Mouse (Mus musculus) intestine, embryonic 15.5 days (tissue): Measurements from ENCODE around the gene Stard13. TPM values are rescaled to one million over a fixed set of nuclear protein-coding genes. Genes with fewer than 3 reads are reported as not detected.

Experiments
- ATAC-seq: fragments of 200-750 bp; cut with Nextera tagmentation; 2 replicates; pipeline ENCODE4 v1.8.0; 2017; ENCODE audit warnings: moderate TSS enrichment, moderate library complexity
- H3K27ac ChIP-seq: fragments of 300-500 bp; sonication (generic); 2 replicates; pipeline ENCODE4 v1.5.1; 2015; ENCODE audit warnings: mild to moderate bottlenecking, inconsistent platforms
- H3K27me3 ChIP-seq: fragments of 300-500 bp; sonication (generic); replicated peaks from 2 replicates; pipeline ENCODE4 v1.6.1; 2015; ENCODE audit warnings: inconsistent platforms
- H3K36me3 ChIP-seq: fragments of 300-500 bp; sonication (generic); 2 replicates; pipeline ENCODE4 v1.6.1; 2015; ENCODE audit warnings: inconsistent platforms
- H3K4me1 ChIP-seq: fragments of 300-500 bp; sonication (generic); replicated peaks from 2 replicates; pipeline ENCODE4 v1.6.1; 2015; ENCODE audit warnings: inconsistent platforms
- H3K4me2 ChIP-seq: fragments of 300-500 bp; sonication (generic); replicated peaks from 2 replicates; pipeline ENCODE4 v1.6.1; 2015; ENCODE audit warnings: mild to moderate bottlenecking, inconsistent platforms
- H3K4me3 ChIP-seq: fragments of 300-500 bp; sonication (generic); replicated peaks from 2 replicates; pipeline ENCODE4 v1.5.1; 2015; ENCODE audit warnings: inconsistent platforms
- H3K9ac ChIP-seq: fragments of 300-500 bp; sonication (generic); 2 replicates; pipeline ENCODE4 v1.6.1; 2015; ENCODE audit warnings: inconsistent platforms
- H3K9me3 ChIP-seq: fragments of 300-500 bp; sonication (generic); 2 replicates; pipeline ENCODE4 v1.6.1; 2016; ENCODE audit warnings: inconsistent platforms
- WGBS: fragments of 180-500 bp; shearing (Covaris S2); methylation state at CpG from one replicate; pipeline ENCODE4 v1.1.7; 2015; 5-methylcytosine and 5-hydroxymethylcytosine counted together
- polyA plus RNA-seq: library from polyadenylated mRNA; unstranded; fragments of >200 nt; fragmentation: Nextera tagmentation; extraction: Ambion mirVana; gene quantifications from 2 replicates; pipeline ENCODE4 v1.2.1, GENCODE M21; 2015

Gene Stard13
- polyA plus RNA-seq, 1 experiment from 2014 or later = 12.6 TPM

DNA sequence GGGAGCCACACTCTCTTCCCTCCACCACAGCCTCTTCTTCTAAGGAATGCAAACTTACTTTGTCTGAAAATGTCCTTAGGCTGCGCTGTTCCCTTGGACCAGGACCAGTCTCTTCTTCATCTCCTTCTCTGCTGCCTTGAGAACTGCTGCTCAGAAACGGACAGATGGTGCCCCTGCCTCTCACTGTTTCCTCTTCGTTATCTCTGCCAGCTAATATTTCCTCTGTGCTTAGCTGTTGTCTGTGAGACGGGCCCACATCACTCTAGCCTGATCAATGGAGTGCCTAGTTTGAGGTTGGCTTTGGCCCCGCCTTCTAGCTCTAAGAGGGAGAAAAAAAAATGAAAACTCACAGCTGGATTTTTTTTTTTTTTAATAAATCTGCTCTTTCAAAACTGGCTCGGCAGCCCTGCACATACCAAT is 106.3 kb downstream of the Stard13 start:
- Histone ChIP-seq H3K9ac (peak overlapping the region; percentile 34; the same call in 1 of the 2 replicates), H3K27ac (peak overlapping the region; percentile 81), H3K4me2 (peak overlapping the region; percentile 51), H3K9me3 (no peaks in the 10 kb centered on the region), H3K4me3 (peak overlapping the region; percentile 33), H3K36me3 (no peaks in the 10 kb centered on the region), H3K27me3 (no peaks in the 10 kb centered on the region), H3K4me1 (0 out of 2 replicates have a peak, but pooled peaks cover 13% of the 10 kb centered on the region)
- 26% methylated on average over 6 of the region's 6 CpGs for WGBS
- peak; percentile 50 for ATAC-seq

DNA sequence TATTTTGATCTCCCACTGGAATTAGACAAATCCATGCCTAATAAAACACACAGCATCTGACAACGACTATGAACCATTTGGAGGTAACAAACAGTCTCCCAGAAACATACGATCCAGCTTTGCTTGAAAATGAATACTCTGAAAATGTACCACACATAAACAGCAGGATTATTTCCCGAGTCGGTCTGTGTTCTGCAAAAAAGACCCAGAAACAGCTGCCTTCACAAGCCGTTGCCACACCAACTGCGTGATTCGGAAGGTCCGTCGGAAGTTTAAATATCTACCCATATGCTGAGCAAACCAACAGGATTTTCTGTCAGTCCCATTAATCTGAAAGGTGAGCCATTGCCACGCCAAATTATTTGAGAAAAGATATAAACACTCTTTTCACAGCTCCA is 107.0 kb downstream of the Stard13 start:
- Histone ChIP-seq H3K9ac (no peak overlapping the region), H3K4me3 (peak overlapping the region; percentile 33), H3K27ac (peak overlapping the region; percentile 81), H3K36me3 (no peaks in the 10 kb centered on the region), H3K4me2 (peak overlapping the region; percentile 51), H3K9me3 (no peaks in the 10 kb centered on the region), H3K4me1 (0 out of 2 replicates have a peak, but pooled peaks cover 13% of the 10 kb centered on the region), H3K27me3 (no peaks in the 10 kb centered on the region)
- ATAC-seq = no peak
- 42% methylated on average over 10 of the region's 10 CpGs for WGBS

DNA sequence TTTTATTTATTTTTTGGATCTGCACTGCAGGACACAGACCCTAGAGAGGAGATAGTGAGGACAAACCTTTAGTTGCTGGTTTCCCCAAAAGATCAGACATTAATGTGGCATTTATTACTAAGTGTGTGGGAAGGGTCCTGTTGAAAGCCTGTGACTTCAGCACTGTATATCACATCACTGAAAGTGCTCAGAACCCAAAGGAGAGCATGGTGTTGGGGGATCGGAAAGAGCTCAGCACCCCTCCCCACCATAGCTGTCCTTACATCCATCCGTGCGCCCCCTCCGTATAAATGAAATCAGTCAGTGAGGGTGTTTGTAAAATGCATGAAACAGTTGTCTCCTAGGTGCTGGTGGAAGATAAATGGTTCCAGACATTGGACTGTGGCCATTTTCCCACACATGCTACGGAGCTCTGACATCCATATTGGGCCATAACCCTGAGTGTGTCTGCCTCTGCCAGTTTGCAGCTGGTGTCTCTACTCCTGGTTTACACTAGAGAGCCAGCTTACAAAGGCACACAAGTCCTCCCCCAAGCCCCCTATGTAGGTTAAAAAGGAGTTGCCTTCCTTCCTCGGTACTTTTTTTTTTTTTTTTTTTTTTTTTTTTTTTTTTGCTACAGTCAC is 107.5 kb downstream of the Stard13 start:
- Histone ChIP-seq H3K4me3 (peak overlapping the region; percentile 33), H3K9me3 (no peaks in the 10 kb centered on the region), H3K4me2 (peak overlapping the region; percentile 51), H3K9ac (no peak overlapping the region; the same call in 1 of the 2 replicates), H3K36me3 (no peaks in the 10 kb centered on the region), H3K27me3 (no peaks in the 10 kb centered on the region), H3K27ac (peak overlapping the region; percentile 81; the same call in 1 of the 2 replicates), H3K4me1 (0 out of 2 replicates have a peak, but pooled peaks cover 13% of the 10 kb centered on the region)
- WGBS = 35% methylated on average over 6 of the region's 6 CpGs
- ATAC-seq = peak; percentile 77

DNA sequence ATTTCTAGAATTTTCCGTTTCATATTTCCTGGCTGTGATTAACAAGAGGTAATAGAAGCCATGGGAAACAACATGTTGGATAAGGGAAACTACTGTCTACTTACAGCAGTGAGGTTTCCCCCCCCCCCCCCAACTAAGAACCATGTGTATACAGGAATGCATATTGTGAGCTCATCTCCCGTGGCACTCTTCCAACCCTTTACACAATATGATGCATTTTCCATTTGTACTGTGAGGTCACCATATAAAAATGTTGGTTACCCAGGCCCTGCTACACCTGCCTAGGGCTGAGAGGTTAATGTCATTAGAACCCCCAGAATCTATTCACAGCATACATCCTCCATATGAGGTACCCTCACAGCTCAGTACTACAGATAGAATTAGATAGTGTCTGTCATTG is 115.8 kb downstream of the Stard13 start:
- 61% methylated on average over 2 of the region's 2 CpGs for WGBS
- Histone ChIP-seq H3K4me1 (0 out of 2 replicates have a peak, but pooled peaks cover 8% of the 10 kb centered on the region), H3K36me3 (no peaks in the 10 kb centered on the region), H3K27ac (no peak overlapping the region), H3K4me3 (no peak overlapping the region), H3K9ac (no peak overlapping the region), H3K27me3 (no peaks in the 10 kb centered on the region), H3K9me3 (no peaks in the 10 kb centered on the region), H3K4me2 (no peak overlapping the region)
- ATAC-seq = no peak

DNA sequence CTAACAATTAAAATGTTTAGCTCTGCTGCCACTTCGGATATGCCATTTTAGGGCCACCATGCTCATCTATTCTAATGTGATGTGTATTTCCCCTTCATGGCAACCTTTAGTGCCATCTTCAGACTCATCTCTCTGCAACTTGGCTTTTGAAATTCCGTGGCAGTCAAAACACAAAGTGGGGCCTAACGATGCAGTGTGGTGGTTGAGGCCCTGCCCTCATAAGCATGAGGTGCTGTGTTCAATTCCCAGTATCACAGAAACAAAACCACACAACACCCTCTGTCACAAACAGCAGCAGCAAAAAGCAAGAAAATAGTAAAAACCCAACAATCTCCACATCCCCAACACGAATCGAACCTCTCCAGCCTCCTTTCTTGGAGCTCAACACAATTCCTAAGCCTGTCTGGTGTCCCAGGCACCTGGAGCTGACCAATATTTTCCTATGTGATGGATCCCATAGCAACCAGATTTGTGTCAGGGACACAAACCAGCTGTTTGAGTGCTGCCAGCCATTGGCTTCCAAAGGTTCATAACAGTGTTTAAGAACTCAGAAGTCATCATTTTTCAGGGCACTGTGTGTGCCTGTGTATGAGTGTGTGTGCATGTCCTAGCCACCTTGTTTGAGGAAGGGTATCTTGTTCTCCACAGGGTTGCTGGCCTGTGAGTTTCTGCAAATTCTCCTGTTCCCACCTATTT is 117.3 kb downstream of the Stard13 start:
- no peak for ATAC-seq
- H3K27me3 ChIP-seq = no peaks in the 10 kb centered on the region
- H3K9ac ChIP-seq = no peak overlapping the region
- H3K27ac ChIP-seq = no peak overlapping the region
- H3K4me2 ChIP-seq = no peak overlapping the region
- no peak overlapping the region for H3K4me3 ChIP-seq
- H3K9me3 ChIP-seq = no peaks in the 10 kb centered on the region
- 0 out of 2 replicates have a peak, but pooled peaks cover 8% of the 10 kb centered on the region for H3K4me1 ChIP-seq
- no peaks in the 10 kb centered on the region for H3K36me3 ChIP-seq
- WGBS = 76% methylated on average over 5 of the region's 5 CpGs

DNA sequence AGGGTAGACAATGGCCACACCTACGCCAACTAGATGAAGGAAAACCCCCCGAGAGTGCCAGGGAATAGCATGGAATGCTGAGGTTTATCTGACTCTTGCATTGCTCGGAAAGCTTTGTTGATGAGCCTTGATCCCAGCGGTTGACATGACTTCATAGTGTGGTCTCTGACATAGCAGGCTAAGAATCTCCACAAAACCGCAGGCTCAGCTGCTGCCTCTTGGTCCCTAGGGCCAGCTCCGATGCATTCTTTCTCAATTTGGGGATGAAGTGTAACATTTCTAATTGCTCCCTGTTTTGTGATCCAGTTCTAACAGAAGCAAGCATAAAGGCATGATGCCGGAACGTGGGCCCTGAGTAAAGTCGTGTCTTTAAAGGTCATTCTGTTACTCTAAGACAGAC is 120.9 kb downstream of the Stard13 start:
- Histone ChIP-seq H3K4me1 (peaks cover 12% of the 10 kb centered on the region), H3K9ac (no peak overlapping the region), H3K36me3 (no peaks in the 10 kb centered on the region), H3K9me3 (no peaks in the 10 kb centered on the region), H3K4me3 (no peak overlapping the region), H3K4me2 (no peak overlapping the region), H3K27ac (no peak overlapping the region), H3K27me3 (no peaks in the 10 kb centered on the region)
- no peak for ATAC-seq
- 86% methylated on average over 9 of the region's 9 CpGs for WGBS

DNA sequence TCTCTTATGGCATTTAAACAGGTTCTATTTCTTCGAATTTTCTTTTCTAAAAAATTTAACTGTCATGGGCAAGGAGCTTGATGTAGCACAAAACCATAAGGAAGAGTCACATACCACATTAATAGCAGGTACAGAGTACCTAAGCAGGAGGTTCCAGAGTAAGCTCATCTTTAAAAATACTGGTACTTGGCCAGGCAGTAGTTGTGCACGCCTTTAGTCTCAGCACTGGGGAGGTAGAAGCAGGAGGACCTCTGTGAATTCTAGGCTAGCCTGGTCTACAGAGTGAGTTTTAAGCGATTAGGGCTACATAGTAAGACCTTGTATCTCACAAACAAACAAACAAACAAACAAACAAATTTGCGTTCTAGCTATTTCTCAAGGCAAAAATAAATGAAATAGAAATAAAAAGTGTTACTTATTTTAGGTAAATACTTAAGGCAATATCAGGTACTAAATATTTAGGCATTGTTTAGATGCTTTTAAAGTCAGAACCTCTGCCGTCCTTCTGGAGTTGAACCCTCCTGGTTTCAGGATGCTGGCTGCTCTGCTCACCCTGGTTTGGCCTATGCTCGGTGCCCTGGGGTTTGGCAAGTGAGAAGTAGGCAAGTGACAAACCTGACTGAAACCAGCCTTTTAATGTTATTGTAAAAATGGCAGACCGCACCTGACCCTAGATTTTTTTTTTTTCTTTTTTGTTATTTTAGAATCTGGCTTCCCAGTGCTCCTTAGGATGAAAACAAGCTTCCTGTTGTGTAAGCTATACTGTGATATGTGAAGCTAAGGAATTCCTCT is 122.4 kb downstream of the Stard13 start:
- no peak overlapping the region for H3K4me2 ChIP-seq
- 87% methylated on average over 7 of the region's 7 CpGs for WGBS
- no peaks in the 10 kb centered on the region for H3K27me3 ChIP-seq
- no peaks in the 10 kb centered on the region for H3K36me3 ChIP-seq
- no peak overlapping the region for H3K27ac ChIP-seq
- H3K4me1 ChIP-seq = peaks cover 9% of the 10 kb centered on the region
- ATAC-seq = no peak
- H3K4me3 ChIP-seq = no peak overlapping the region
- no peak overlapping the region for H3K9ac ChIP-seq
- H3K9me3 ChIP-seq = no peaks in the 10 kb centered on the region

DNA sequence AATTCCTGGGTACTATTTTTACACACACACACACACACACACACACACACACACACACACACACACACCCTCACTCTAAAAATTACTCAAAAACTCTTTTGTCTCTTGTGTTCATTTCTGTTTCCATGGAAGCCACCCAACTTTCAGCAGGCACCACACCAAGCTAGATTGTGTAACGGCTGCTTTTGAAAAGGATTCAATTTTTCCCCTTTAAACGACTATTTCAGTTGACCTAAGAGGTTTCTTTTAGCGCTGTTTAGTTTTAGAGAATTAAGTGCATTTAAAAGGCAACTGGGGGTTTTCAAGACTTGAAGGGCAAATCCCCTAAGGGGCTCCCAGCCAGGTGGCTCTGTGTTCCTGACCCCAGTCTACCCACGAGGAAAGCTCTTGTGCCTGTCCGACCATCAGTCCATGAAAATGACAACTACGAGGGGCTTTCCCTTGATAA is 123.2 kb downstream of the Stard13 start:
- no peak overlapping the region for H3K4me3 ChIP-seq
- H3K36me3 ChIP-seq = no peaks in the 10 kb centered on the region
- H3K4me1 ChIP-seq = peaks cover 9% of the 10 kb centered on the region
- no peak for ATAC-seq
- H3K27me3 ChIP-seq = no peaks in the 10 kb centered on the region
- 57% methylated on average over 6 of the region's 6 CpGs for WGBS
- no peak overlapping the region for H3K9ac ChIP-seq
- no peak overlapping the region for H3K27ac ChIP-seq
- H3K4me2 ChIP-seq = no peak overlapping the region
- no peaks in the 10 kb centered on the region for H3K9me3 ChIP-seq

DNA sequence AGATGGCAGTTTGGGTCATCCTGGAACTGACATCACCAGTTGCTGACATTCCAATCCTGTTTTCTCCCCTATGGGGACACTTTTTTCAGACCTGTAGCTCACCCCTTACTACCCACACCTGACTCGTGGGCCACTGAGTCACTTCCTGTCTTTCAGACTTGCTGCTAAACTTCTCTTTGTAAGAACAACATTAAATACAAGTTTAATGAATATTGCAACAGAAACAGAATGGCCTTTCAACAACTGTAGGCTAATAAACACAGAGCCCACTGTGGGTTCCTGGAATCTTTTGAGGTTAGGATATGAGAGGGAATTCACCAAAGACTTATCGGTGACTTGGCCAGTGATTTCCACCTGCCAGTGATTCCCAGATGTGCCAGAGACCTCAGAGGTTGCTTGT is 123.8 kb downstream of the Stard13 start:
- no peak overlapping the region for H3K4me3 ChIP-seq
- 74% methylated on average over 2 of the region's 2 CpGs for WGBS
- H3K9me3 ChIP-seq = no peaks in the 10 kb centered on the region
- no peak overlapping the region for H3K4me2 ChIP-seq
- H3K36me3 ChIP-seq = no peaks in the 10 kb centered on the region
- H3K4me1 ChIP-seq = peaks cover 9% of the 10 kb centered on the region
- H3K27ac ChIP-seq = no peak overlapping the region
- H3K27me3 ChIP-seq = no peaks in the 10 kb centered on the region
- ATAC-seq = no peak
- H3K9ac ChIP-seq = no peak overlapping the region

DNA sequence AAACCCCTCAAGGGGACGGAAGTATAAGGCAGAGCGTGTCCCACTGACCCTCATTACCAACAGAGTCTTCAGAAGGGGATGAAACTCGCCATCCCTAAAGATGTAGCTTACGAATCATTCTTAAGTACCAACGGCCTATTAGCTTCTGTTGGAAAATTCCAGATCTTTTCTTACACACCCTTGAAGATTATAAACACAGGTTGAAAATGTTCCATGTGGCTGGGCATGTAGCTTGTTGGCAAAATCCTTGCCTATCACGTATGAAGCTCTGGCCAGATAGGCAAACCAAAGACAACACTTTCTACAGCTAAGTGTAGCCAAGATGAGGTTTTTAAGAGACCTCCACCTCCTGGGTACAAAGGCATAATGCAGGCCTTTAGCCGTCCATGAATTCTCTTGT is 124.7 kb downstream of the Stard13 start:
- Histone ChIP-seq H3K27me3 (no peaks in the 10 kb centered on the region), H3K4me2 (no peak overlapping the region), H3K27ac (peak overlapping the region; percentile 14; the same call in 1 of the 2 replicates), H3K4me1 (peaks cover 16% of the 10 kb centered on the region), H3K36me3 (no peaks in the 10 kb centered on the region), H3K9ac (no peak overlapping the region), H3K4me3 (no peak overlapping the region), H3K9me3 (no peaks in the 10 kb centered on the region)
- WGBS = 67% methylated on average over 7 of the region's 7 CpGs
- ATAC-seq = no peak

DNA sequence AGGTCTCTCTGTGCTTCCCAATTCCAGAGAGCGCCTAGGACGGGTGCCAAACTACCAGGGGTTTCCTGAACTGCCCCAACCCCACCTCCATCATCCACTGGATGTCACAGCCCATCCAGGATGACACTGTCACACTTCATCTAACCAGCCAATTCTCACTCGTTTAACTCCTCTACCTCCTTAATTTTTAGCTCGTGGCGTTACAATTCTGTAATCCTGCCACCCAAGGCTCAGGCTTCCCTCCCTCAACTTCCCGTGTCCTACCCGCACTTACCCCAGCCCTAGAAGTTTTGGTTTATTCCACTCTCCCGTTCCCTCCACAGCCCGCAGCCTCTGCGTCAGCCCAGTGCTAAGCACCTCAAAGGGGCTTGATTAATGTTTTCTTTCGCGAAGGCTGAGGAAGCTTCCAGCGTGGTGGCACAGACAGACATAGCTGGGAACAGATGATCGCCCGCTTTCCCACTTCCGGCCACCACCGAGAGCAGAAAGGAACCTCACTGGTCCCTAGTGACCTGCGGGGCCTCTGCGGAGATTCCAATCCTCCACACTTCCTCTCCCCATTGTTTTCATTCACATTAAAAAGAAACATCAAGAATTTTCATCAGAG is 125.2 kb downstream of the Stard13 start:
- no peak overlapping the region for H3K9ac ChIP-seq
- H3K36me3 ChIP-seq = no peaks in the 10 kb centered on the region
- peak overlapping the region; percentile 14; the same call in 1 of the 2 replicates for H3K27ac ChIP-seq
- no peak for ATAC-seq
- WGBS = 37% methylated on average over 19 of the region's 19 CpGs
- H3K4me1 ChIP-seq = peaks cover 16% of the 10 kb centered on the region
- H3K4me2 ChIP-seq = peak overlapping the region; percentile 30
- H3K9me3 ChIP-seq = no peaks in the 10 kb centered on the region
- no peaks in the 10 kb centered on the region for H3K27me3 ChIP-seq
- no peak overlapping the region for H3K4me3 ChIP-seq

DNA sequence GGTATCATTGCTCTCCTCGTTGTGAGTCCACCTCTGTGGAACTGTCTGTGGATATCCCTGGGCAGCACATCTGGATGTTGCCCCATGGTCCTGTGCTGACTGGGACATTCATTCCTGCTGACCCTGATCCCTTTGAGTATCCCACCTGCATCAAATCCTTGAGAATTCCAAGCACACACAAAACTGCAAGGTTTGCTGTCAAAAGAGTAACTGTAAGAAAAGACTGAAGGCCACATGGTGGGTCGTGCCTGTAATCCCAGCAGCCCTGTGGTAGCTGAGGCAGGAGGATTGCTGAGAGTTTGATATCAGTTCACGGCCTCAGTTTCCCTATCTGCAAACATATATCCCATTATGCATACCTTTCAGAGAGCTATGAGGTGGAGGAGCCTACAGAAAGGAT is 126.8 kb downstream of the Stard13 start:
- H3K4me1 ChIP-seq = peaks cover 16% of the 10 kb centered on the region
- no peaks in the 10 kb centered on the region for H3K27me3 ChIP-seq
- no peak overlapping the region for H3K27ac ChIP-seq
- no peak overlapping the region for H3K4me2 ChIP-seq
- H3K9ac ChIP-seq = no peak overlapping the region
- WGBS = 95% methylated on average over 3 of the region's 3 CpGs
- no peak overlapping the region for H3K4me3 ChIP-seq
- H3K36me3 ChIP-seq = no peaks in the 10 kb centered on the region
- H3K9me3 ChIP-seq = no peaks in the 10 kb centered on the region
- no peak for ATAC-seq
